Mouse (Mus musculus) liver, adult 2 months (tissue): Measurements from ENCODE around the gene Ctsd.

ENCODE experiments used
- CTCF ChIP-seq: fragments of 200-500 bp; IDR thresholded peaks from 2 replicates; pipeline ENCODE4 v1.5.1; 2011; ENCODE audit warnings: low read depth, low read length, control low read depth
- POLR2A ChIP-seq: fragments of 200-500 bp; IDR thresholded peaks from 2 replicates; pipeline ENCODE4 v1.6.1; 2011; ENCODE audit warnings: low read length, control low read depth; ENCODE audit not compliant: insufficient read depth; ENCODE audit errors: extremely low read depth

DNA sequence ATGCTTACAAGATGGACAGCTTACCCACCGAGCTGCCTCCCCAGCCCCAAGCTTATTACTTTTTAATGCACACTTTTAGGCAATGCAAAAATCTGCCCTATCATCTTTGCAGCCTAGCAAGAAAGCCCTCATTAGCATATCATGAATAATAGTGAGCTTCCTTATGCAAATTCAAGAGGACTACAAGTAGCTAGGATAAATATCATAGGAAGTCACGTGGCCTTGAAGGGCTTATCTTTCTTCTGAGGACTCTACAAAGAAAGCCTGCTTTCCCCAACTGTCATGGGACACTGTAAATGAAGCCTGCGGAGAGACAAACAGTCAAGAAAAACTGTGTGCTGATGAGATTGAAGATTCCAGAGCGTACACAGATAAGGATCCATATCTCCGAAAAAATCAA lies 36.3 kb downstream of the Ctsd start:
- TF ChIP-seq CTCF, result no peak
- no peak for TF ChIP-seq POLR2A
